Mouse (Mus musculus) adrenal gland, postnatal 25 days (tissue): ENCODE data around the gene Chmp1a. TPM values are rescaled to one million over a fixed set of nuclear protein-coding genes. Genes with fewer than 3 reads are reported as not detected.
A peak's percentile ranks its signal among the peaks of the same experiment; 100 is the strongest.
"Not testable (repeated sequence)": the region's sequence is repeated elsewhere in the genome, so short reads cannot be mapped to it uniquely, and the experiment has no call there.

Experiments used
- DNase-seq: peaks from one replicate; pipeline ENCODE4 v3.0.0; 2021; ENCODE audit warnings: mixed read lengths
- total RNA-seq: library from RNA; stranded (reverse); gene quantifications from 2 replicates; pipeline ENCODE4 v1.2.3, GENCODE M21; 2021

The Chmp1a gene
- total RNA-seq, 1 experiment from 2014 or later = 97.8 TPM

- DNase-seq = no peak
These were observed 19.2 kb upstream of the Chmp1a start for GRCm38 (mm10) chr8:123231742-123232141.

- DNase-seq = not testable (repeated sequence)
These were observed 17.8 kb upstream of the Chmp1a start for GRCm38 (mm10) chr8:123230326-123230725.

GRCm38 (mm10) chr8:123228416-123228815 is 15.9 kb upstream of the Chmp1a start:
- no peak for DNase-seq

- peak; percentile 95 for DNase-seq
These were observed 12.0 kb upstream of the Chmp1a start, which contains the start of gene Cdk10 for GRCm38 (mm10) chr8:123224278-123225266. TSS of gene Cdk10 (plus strand) at chr8:123224842.

- DNase-seq = peak; percentile 35
These were observed 8.4 kb upstream of the Chmp1a start for GRCm38 (mm10) chr8:123220917-123221316.

- DNase-seq = no peak
These were observed 2.9 kb upstream of the Chmp1a start for GRCm38 (mm10) chr8:123215430-123215829.

- no peak for DNase-seq
These were observed 682 bp upstream of the Chmp1a start for GRCm38 (mm10) chr8:123213118-123213772.

- no peak for DNase-seq
These were observed 687 bp downstream of the Chmp1a start for GRCm38 (mm10) chr8:123211876-123212275.

GRCm38 (mm10) chr8:123203571-123203970 is 9.0 kb downstream of the Chmp1a start:
- no peak for DNase-seq

- peak; percentile 63 for DNase-seq
These were observed 10.3 kb downstream of the Chmp1a start for GRCm38 (mm10) chr8:123202288-123202687.

GRCm38 (mm10) chr8:123199864-123200263 is 12.7 kb downstream of the Chmp1a start:
- no peak for DNase-seq

GRCm38 (mm10) chr8:123197016-123197415 is 15.5 kb downstream of the Chmp1a start:
- DNase-seq = not testable (repeated sequence)

- no peak for DNase-seq
These were observed 18.8 kb downstream of the Chmp1a start for GRCm38 (mm10) chr8:123193771-123194170.

- no peak for DNase-seq
These were observed 20.7 kb downstream of the Chmp1a start for GRCm38 (mm10) chr8:123191908-123192307.

- peak; percentile 78 for DNase-seq
These were observed 21.9 kb downstream of the Chmp1a start for GRCm38 (mm10) chr8:123190678-123191077.

GRCm38 (mm10) chr8:123188841-123189240 is 23.7 kb downstream of the Chmp1a start:
- DNase-seq = no peak

- DNase-seq = no peak
These were observed 24.6 kb downstream of the Chmp1a start for GRCm38 (mm10) chr8:123188006-123188405.

GRCm38 (mm10) chr8:123185566-123186409 is 26.8 kb downstream of the Chmp1a start, which contains the start of gene Dpep1:
TSS of gene Dpep1 (plus strand) at chr8:123186242.
- no peak for DNase-seq

- peak; percentile 49 for DNase-seq
These were observed 31.2 kb downstream of the Chmp1a start for GRCm38 (mm10) chr8:123181391-123181790.

GRCm38 (mm10) chr8:123157888-123158465 is 54.6 kb downstream of the Chmp1a start, which contains the start of gene Sult5a1:
TSS of gene Sult5a1 (minus strand) at chr8:123158315.
- DNase-seq = no peak

GRCm38 (mm10) chr8:123156070-123156773 is 56.3 kb downstream of the Chmp1a start:
- DNase-seq = no peak
